Mouse (Mus musculus) adrenal gland, postnatal 25 days (tissue): Measurements from ENCODE around the gene Mnd1. TPM values are rescaled to one million over a fixed set of nuclear protein-coding genes. Genes with fewer than 3 reads are reported as not detected.
A peak's percentile ranks its signal among the peaks of the same experiment; 100 is the strongest.

Source experiments
- DNase-seq: peaks from one replicate; pipeline ENCODE4 v3.0.0; 2021; ENCODE audit warnings: mixed read lengths
- total RNA-seq: library from RNA; stranded (reverse); gene quantifications from 2 replicates; pipeline ENCODE4 v1.2.3, GENCODE M21; 2021

Mnd1 gene
- total RNA-seq, 1 experiment from 2014 or later, result 18.8 TPM

DNA sequence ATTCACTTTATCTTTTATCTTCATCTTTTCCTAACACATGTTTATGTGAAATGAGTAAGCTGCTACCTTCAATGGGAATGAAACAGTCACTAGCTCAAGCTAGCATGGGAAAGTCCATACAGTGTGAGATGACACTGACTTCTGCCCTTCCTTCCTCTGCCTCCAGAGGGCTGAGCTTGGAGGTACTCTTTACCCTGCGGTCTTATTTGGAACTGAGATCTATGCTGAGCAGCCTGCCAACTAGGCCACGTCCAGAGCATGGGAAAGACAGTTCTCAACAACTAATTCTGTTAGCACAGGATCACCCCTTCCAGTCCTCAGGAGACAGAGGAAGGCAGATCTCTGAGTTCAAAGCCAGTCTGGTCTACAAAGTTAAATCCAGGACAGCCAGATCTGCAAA lies 64.6 kb downstream of the Mnd1 start:
- DNase-seq, result peak; percentile 21

DNA sequence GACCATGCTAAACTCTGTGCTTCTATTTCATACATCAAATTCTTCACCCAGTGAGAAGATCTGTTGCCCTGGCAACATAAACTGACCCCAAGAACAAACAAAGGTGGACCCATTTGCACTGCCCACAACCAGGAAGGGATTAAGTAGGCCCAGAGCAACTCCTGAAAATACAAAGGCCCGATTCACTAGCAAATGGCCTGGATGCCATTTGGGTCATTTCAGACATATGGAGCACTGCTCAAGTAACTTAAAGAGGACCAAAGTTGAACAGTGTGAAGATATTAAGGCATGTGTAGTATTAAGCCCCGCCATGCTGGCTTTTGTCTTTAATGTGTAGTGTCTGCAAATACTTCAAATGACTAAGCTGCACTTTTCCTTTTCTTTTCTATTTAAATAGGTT lies 68.7 kb downstream of the Mnd1 start:
- no peak for DNase-seq

DNA sequence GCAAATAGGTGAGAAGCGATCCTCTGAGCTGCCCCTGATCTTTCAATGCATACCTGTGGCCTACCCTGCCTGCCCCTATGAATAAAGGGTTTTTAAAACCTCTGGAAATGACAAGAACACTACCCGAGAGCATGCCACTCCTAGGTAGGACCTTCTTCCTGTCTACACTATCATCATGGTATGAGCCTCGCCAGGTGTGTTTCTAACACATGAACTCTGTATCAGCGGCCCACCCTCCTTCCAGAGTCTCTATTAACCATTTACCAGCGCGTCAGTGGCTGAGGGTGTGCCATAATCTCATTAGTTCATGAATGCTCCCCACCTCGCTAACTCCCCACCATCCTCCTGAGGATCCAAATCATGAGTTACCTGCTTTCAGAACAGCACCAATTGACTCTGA lies 69.2 kb downstream of the Mnd1 start:
- DNase-seq, result no peak

DNA sequence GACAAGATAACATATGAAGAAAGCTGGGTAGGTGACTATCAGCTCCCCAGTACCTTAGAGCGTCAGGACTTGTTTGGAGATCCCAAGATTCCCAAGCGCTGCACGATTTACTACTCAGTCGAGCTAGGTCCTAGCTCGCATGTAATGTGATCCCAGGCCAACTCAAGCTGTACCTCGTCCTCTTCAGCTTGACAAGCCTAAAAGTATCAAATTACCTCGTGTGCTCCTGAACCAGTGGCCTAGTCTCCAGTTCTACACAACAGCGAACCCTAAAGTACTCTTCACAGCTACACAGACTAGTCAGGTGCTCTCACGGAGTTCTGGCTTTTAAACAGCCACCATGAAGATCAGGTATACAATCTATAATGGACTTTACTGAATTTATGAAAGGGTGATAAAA lies 70.2 kb downstream of the Mnd1 start:
- no peak for DNase-seq

GRCm38 (mm10) chr3:84081208-84081722 lies 74.3 kb downstream of the Mnd1 start:
- DNase-seq, result no peak

GRCm38 (mm10) chr3:84080074-84080473 lies 75.5 kb downstream of the Mnd1 start:
- no peak for DNase-seq

GRCm38 (mm10) chr3:84077505-84077904 lies 78.1 kb downstream of the Mnd1 start:
- no peak for DNase-seq

GRCm38 (mm10) chr3:84076543-84077332 lies 78.8 kb downstream of the Mnd1 start:
- no peak for DNase-seq

DNA sequence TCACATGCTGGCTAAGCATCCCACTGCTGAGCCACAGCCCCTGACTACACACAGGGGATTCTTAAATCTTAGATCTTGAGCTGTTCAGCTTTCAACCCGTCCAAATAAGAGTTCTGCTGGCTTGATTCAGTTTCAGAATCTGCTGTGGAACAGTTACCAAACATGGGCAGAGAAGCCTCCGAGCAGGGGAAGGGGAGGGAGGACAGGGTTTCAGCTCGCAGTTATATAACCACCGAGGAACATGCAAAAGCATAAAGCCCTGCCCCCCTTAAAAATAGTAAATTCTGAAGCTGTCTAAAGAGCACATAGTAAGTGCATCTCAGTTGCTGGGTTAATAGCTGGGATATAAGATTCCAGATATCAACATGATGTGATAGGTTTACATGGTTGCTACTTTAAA lies 80.1 kb downstream of the Mnd1 start:
- DNase-seq, result no peak

DNA sequence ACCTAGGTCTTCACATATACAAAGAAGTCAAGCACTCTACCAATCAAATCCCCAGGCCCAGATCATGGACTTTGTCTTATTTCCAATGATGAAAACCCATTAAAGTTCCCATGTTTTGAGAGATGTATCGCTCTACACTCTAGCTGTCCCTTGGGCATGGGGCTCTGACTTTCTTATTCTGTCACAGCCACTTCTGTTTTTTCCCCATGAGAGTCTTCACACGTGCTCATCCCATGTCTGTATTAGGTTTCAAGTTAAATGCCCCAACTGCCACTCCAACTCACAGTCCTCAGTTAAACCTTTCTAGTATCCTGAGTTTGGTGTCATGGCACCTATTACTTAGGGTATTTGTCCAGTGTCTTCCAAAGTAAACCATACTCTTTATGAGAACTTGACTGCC lies 80.8 kb downstream of the Mnd1 start:
- DNase-seq, result no peak

GRCm38 (mm10) chr3:84071641-84072040 lies 83.9 kb downstream of the Mnd1 start:
- no peak for DNase-seq

- DNase-seq, result no peak
Observed at GRCm38 (mm10) chr3:84070811-84071210, 84.8 kb downstream of the Mnd1 start.

DNA sequence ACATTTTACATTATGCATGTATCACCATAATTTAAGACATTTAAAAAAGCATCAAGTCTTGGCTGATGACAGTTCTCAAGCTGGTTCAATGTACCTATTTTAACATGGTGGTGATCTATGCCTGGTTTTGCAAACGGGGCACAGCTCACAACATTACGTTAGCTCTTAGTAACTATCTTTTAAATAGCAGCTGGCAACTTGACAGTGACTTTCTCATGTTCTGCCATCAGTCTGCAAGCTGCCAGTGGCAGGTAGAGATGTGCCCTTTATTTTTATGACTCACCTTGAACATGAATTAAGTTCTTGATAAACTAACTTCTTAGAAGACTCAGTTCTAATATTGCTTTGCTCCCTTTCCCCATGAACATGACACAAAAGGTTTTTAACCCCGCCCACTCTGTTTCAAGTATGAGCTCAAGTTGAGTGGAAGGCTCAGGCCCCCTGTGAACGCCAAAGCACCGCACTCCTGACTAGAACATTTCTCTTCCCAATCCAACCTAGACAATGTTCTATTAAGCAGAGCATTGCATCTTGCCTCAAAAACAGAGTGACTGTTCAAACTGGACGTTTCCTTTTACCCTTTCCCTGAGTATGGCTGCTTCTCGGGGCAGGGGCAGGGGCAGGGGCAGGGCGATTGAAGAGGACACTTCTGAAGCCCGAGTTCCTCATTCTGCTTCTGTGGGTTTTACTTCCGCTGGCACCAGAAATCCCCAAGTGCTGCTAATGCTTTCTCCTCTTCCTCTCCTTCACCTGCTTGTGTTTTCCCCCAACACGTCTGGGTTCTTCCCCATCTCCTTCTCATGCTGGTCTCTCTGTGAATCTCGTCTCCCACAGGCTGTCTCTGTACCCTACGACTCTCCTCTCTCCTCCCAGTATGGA lies 86.5 kb downstream of the Mnd1 start:
- DNase-seq, result no peak

- DNase-seq, result no peak
Observed at GRCm38 (mm10) chr3:84065825-84066224, 89.8 kb downstream of the Mnd1 start.

DNA sequence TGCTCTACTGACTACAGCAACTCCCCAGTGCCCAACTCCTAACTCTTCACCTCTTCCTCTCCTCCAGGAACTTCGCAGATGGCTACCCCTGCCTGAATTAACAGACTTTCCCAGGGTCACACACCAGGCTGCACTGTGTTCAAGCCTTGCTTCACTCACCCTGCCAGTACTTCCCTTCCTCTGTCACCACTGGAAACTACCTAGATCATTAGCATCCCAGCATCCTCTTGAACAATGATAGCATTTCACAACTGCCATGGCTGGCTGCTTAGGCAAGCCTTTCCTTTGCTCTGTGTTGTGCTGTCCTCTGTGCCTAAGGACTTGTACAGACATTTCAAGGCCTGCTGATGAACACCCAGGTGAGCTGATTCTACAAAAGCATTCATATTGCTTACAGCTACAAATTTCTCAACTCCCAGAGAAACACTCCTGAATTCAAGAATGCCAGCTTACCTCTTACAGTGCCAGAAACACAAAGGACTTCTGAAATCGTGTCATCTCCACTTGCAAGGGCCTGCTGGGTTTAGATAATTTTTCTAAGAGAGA lies 92.1 kb downstream of the Mnd1 start:
- DNase-seq, result no peak

DNA sequence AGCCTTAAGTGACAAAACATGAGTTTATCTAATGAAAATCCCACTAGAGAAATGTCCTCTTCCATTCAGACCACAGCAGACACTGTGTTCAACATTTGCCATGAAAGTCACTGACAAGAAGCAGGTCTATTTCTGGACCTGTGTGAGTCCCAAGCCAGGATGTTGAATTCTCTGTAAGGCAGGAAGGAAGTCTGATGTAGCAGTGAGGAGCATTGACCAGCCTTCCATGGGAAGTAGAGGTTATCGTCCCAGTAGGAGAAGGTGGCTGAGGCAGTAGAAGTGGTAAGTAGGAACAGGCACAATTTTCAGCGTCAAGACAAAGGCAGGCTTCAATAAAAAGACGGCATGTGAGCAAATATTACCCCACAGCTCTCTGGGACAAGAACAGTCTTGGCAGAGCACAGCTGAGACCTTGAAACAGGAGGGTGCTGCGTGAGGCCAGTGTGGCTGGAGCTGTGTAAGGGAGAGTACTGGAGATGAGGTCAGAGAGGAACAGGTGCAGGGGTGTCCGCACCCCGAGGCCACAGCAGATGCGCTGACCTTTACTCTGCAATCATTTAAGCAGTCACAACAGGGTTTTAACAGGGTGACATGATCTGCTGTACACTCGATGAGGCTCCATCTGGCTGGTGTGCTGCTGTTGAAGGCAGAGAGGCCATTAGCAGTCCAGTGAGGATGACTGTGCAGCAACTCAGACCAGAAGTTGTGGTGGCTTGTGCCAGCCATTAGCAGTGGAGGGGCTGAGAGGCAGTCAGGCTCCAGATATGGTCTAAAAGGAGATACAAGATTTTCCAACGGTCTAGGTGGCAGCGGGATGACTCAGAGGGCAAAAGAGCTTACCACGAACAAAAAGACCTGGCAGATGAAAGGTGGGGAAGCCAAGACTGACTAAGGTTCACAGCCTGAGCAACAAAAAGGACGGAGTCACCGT lies 93.8 kb downstream of the Mnd1 start:
- peak; percentile 24 for DNase-seq

- no peak for DNase-seq
Observed at GRCm38 (mm10) chr3:84060946-84061345, 94.6 kb downstream of the Mnd1 start.

DNA sequence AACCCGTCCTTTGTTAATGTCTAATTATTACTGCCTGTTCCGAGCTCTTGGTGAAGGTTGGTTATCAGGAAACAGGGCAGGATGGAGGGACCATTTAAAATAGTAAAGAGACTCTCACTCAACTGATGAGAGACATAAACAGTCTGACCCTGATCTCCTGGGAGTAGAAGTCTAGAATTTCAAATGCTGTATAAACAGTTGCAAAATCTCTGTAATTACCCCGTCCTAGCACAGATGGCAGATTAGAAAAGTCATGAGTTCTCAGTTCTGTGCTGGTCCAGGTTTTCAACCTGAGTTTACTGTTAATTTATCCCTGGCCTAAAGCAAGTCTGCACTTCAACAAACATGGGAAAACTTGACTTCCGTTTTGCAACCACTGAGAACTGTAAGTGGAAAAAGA lies 95.5 kb downstream of the Mnd1 start:
- no peak for DNase-seq

GRCm38 (mm10) chr3:84059676-84060075 lies 95.9 kb downstream of the Mnd1 start:
- DNase-seq, result no peak

DNA sequence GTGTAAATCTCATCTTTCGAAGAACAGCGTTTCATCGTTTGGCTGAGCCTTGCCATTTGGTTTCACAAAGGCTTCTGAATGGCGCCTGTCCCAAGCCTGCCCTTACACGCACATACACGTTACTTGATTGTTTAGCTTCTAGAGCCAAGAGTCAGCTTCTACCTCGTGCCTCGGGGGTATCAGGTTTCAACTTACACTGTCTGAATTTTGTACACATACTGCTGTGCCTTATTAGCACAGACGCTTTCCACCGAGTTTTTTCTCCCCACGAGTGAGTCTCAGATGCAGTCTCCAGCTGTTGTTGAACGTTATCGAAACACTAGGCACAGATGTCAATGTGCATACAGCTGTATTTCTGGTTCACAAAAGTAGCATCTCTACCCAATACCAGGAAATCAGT lies 96.3 kb downstream of the Mnd1 start:
- DNase-seq, result no peak

DNA sequence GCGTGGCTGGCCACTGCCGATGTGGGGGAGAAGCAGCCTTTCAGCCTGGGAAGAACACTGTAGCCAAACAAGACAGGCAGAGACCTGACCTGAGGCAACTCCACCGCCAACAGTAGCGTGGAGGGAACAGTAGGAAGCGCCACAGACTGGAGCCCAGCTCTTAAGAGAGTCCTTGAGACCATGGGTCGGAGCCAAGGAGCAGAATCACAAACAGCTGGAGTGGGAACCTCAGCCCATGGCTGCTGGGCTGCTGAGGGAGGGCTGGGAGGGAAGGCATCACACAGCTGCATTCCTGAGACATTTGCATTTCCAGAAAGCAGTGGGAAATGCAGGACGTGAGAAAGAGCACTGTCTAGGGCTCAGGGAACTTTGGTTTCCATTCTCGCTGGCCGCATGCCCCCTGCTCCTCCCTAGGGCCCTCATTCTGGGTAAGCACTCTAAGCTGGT lies 106.8 kb downstream of the Mnd1 start:
- DNase-seq, result peak; percentile 42

DNA sequence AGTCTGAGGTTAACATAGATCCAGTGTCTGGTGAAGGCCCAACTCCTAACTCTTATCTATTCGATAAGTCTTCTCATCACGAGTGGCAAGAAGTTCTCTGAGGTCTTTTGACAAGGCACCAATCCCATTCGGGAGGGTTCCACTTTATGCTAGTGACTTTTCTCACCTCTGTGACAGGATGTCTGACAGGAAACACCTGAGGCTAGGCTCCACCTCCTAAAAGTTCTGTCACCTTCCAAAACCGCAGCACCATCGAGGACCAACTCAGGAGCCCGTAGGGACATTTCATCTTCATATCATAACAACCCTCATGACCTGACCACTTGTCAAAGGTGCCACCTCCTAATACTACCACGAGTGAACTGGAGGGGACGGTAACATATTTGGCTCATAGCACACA lies 109.4 kb downstream of the Mnd1 start:
- no peak for DNase-seq
